Mouse (Mus musculus) spleen, adult 2 months (tissue): ENCODE results near the gene Larp1.

Experiments used
- CTCF ChIP-seq: fragments of 200-500 bp; IDR thresholded peaks from 2 replicates; pipeline ENCODE4 v1.5.1; 2011; ENCODE audit warnings: mild to moderate bottlenecking, inconsistent platforms; ENCODE audit not compliant: insufficient read depth, insufficient read length, insufficient replicate concordance; ENCODE audit errors: extremely low read depth
- POLR2A ChIP-seq: fragments of 200-500 bp; IDR thresholded peaks from 2 replicates; pipeline ENCODE4 v1.6.1; 2011; ENCODE audit warnings: low read depth, low read length, inconsistent platforms

DNA sequence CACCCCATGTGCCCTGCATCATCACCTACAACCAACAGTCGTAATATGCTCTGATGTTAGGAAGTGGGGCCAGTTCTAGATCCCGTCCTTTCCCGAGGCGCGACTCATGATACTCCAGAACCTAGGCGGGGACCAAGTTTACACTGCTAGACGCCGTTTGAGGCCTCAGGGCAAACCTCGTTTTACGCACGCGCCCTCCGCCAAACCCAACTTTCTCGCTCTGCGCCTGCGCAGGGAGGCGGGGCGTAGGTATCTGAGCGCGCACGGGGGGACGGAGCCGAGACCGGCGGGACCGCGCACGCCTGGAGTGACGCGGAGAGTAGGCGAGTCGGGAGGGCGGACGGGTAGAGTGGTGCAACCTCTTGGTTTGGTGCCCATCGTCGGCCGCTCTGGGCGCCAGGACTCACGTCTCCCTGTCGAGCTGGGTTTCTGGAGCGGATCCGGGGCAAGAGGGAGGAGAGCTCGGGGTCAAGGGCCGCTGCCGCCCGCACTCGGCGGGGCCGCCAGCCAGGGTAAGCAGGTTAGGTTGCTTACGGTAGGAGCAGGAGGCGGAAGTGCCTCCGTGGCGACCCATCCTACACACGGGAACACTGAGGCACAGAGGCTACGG is 94.9 kb downstream of the Larp1 start, which contains the start of gene Cnot8:
- no peak for TF ChIP-seq CTCF
- peak; percentile 26 for TF ChIP-seq POLR2A
